Mouse (Mus musculus) myocyte (in vitro differentiated cells): ENCODE data around the gene Nuak1.

Source experiments
- E2F4 ChIP-seq: IDR thresholded peaks from one replicate; pipeline ENCODE4 v1.6.1; 2011; ENCODE audit warnings: mild to moderate bottlenecking, control low read depth, moderate library complexity; ENCODE audit not compliant: insufficient read depth
- MAX ChIP-seq: IDR thresholded peaks from one replicate; pipeline ENCODE4 v1.6.1; 2011; ENCODE audit warnings: low read depth, mild to moderate bottlenecking, control low read depth
- MYOG ChIP-seq, 3 experiments: IDR thresholded peaks; one replicate each; pipeline ENCODE4 v1.6.1; 2011; ENCODE audit warnings: control low read depth in 2 of 3, low read depth in 2 of 3, mild to moderate bottlenecking in 2 of 3; ENCODE audit not compliant: insufficient read length in 2 of 3, control insufficient read depth in 1 of 3, insufficient read depth in 1 of 3
- POLR2A ChIP-seq: IDR thresholded peaks from one replicate; pipeline ENCODE4 v1.6.1; 2011; ENCODE audit warnings: low read depth, mild to moderate bottlenecking, control low read depth, moderate library complexity; ENCODE audit not compliant: insufficient read length
- POLR2AphosphoS2 ChIP-seq: IDR thresholded peaks from one replicate; pipeline ENCODE4 v1.6.1; 2011; ENCODE audit warnings: low read depth, control low read depth; ENCODE audit not compliant: insufficient read length
- TCF12 ChIP-seq: IDR thresholded peaks from one replicate; pipeline ENCODE4 v1.6.1; 2011; ENCODE audit warnings: mild to moderate bottlenecking, control low read depth; ENCODE audit not compliant: poor library complexity, insufficient read depth, severe bottlenecking

- TF ChIP-seq MYOG (IDR thresholded peaks at IDR 0.05; ENCODE audit: control insufficient read depth in 1 of 3, insufficient read depth in 1 of 3, insufficient read length in 2 of 3, low read depth in 2 of 3), result no peak
- no peak for TF ChIP-seq MAX
- TF ChIP-seq POLR2A, result no peak
- no peak for TF ChIP-seq TCF12
- no peak for TF ChIP-seq E2F4
- no peak for TF ChIP-seq POLR2AphosphoS2
These were observed 42.7 kb upstream of the Nuak1 start for GRCm38 (mm10) chr10:84483069-84483468.
